ENCODE assay signal across 8 mouse cellular contexts in genomic region chr7:98348043-98348442, GRCm38 (mm10). TPM values are rescaled to one million over a fixed set of nuclear protein-coding genes. Genes with fewer than 3 reads are reported as not detected.
A peak's percentile ranks its signal among the peaks of the same experiment; 100 is the strongest.
DNase-seq lines count a peak whose midpoint lies in the region; ATAC-seq lines count a peak whose summit lies in the region.
"Had no signal": no experiment of that assay in that cellular context is flagged by ENCODE, and none has a peak within 500 bp of the region (broad histone marks: within the 10 kb centered on the region; RNA-seq: fewer than 3 reads in every experiment).

No protein-coding gene starts in this region.

- H3K27ac ChIP-seq in liver, embryonic 11.5 days (ENCODE audit: low read depth, low read length) = no peak overlapping the region
- H3K27ac ChIP-seq: neural tube, embryonic 13.5 days had no signal

- no peaks in the 10 kb centered on the region for H3K36me3 ChIP-seq in liver, embryonic 11.5 days (ENCODE audit: control insufficient read depth, insufficient read depth, low read length)

- no peak overlapping the region for H3K4me3 ChIP-seq in liver, embryonic 11.5 days (ENCODE audit: low read depth, low read length)
- H3K4me3 ChIP-seq: neural tube, embryonic 13.5 days had no signal

- no peaks in the 10 kb centered on the region for H3K4me1 ChIP-seq in liver, embryonic 11.5 days (replicated peaks; ENCODE audit: control insufficient read depth, insufficient read depth, low read length)

- ATAC-seq in liver, embryonic 11.5 days (replicated peaks; ENCODE audit: low FRiP score) = 0 out of 2 replicates have a peak, but pooled peaks have one; percentile 9

- 49% methylated on average over 7 of the region's 7 CpGs for WGBS in liver, embryonic 11.5 days

- intact Hi-C loops in heart, postnatal 36 days (cut with DNase I) = loop anchor here (1.0 to 2.0 kb wide), 2 partner anchors 99 to 193 kb away; no protein-coding TSS in a partner anchor

- DNase-seq in spleen, adult 18-20 months = peak; percentile 27 to 67
- DNase-seq in spleen, adult 12 weeks (ENCODE audit: low spot score) = no peak
- DNase-seq in adipocyte (ENCODE audit: low spot score) = peak; percentile 71
- DNase-seq in embryo, embryonic 10 days (ENCODE audit: low spot score) = peak; percentile 78
- DNase-seq in heart, postnatal 36 days = peak; percentile 67 to 79
- DNase-seq in liver, embryonic 11.5 days (ENCODE audit: low spot score) = peak; percentile 61
- DNase-seq in retina, postnatal 1 day = peak; percentile 69

- no peaks in the 10 kb centered on the region; the same call in 1 of the 2 replicates for H3K27me3 ChIP-seq in liver, embryonic 11.5 days (replicated peaks; ENCODE audit: control insufficient read depth, insufficient read depth, low read length)
- H3K27me3 ChIP-seq: neural tube, embryonic 13.5 days had no signal

- H3K9me3 ChIP-seq in liver, embryonic 11.5 days (ENCODE audit: control insufficient read depth, low read length) = no peaks in the 10 kb centered on the region
- H3K9me3 ChIP-seq: neural tube, embryonic 13.5 days had no signal

- no peak overlapping the region for H3K9ac ChIP-seq in liver, embryonic 11.5 days (ENCODE audit: low read depth, low read length)
- H3K9ac ChIP-seq: neural tube, embryonic 13.5 days had no signal

- H3K4me2 ChIP-seq in liver, embryonic 11.5 days = no peak overlapping the region
- H3K4me2 ChIP-seq: neural tube, embryonic 13.5 days had no signal

RNA-seq across cellular contexts. Expression of gene Tsku, which starts 13.1 kb away (rescaled TPM):
- total RNA-seq in heart, postnatal 36 days (2021) = 1 to 10 TPM; 2.8 to 3.2 TPM
- polyA plus RNA-seq in liver, embryonic 11.5 days (2014; fragmentation: Nextera tagmentation; extraction: Ambion mirVana) = 4.3 and 4.8 TPM in 2 replicates

RNA-seq across cellular contexts. Expression of gene Acer3, which starts 27.0 kb away (rescaled TPM):
- total RNA-seq in heart, postnatal 36 days (2021) = 10 to 100 TPM; 12.8 to 13.5 TPM
- 35.2 and 35.8 TPM in 2 replicates for polyA plus RNA-seq in liver, embryonic 11.5 days (2014; fragmentation: Nextera tagmentation; extraction: Ambion mirVana)
